Mouse (Mus musculus): ENCODE measurements around the gene Rprml. TPM values are rescaled to one million over a fixed set of nuclear protein-coding genes. Genes with fewer than 3 reads are reported as not detected.

Gene Rprml
- polyA plus RNA-seq, 1 experiment = 129 TPM

DNA sequence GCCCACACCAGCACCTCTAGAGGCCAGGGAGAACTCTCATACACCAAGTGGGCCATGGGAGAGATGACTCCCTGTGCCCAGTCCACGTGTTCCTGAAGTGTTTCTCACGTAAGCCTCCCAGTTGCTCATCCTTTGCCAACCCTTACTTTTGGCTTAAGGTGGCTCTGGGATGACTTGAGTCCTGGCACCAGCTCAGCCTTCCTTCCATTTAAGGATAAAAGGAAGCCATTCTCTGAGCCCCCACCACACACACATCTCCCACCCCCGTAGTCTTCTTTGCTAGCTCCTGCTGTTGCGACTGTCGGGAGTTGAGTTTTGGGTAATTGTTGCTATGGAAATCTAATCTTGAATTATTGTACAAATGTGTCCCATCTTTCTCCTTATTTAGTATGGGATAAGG is 13.2 kb downstream of the Rprml start:
- peak; percentile 87 to 91 for DNase-seq (ENCODE audit: extremely low spot score in 1 of 2, low spot score in 1 of 2)

- DNase-seq (ENCODE audit: extremely low spot score in 1 of 2, low spot score in 1 of 2) = no peak
Observed at GRCm38 (mm10) chr11:103663119-103663518, 13.7 kb downstream of the Rprml start.

GRCm38 (mm10) chr11:103665695-103666094 is 16.3 kb downstream of the Rprml start:
- no peak for DNase-seq (ENCODE audit: extremely low spot score in 1 of 2, low spot score in 1 of 2)

DNA sequence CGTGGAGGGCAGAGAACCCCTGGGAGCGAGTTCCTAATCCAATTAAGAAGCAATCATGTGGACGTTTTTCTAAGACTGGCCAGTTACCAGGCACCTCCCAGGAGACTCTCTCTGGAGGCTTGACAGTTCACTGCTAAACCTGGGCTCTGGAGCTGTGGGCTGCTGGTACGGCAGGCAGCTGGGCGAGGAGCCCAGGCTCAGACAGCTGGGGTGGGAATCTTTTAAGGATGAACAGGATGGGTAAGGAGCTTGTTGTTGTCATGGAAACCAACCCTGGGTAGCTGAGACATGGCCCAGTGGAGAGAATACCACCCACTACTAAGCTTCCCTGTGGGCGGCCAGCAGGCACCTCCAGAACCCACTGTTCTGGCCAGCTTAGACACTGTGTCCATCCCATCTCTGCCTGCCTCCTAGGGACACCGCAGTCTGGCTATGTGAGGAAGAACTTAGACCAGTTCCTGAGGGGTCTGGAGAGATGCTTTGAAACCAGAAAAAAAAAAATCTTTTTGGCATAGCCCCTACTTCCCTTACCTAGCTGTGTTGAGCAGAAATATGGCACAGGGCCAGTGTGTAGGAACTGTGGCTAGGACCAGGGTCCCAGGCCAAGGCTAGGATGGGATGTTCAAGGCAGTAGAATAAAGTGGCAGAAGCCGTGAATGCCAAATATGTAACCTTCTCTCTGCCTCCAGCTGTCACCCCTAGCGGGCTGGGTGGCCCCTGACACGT is 17.0 kb downstream of the Rprml start:
- peak; percentile 92 to 94 for DNase-seq (ENCODE audit: extremely low spot score in 1 of 2, low spot score in 1 of 2)

DNA sequence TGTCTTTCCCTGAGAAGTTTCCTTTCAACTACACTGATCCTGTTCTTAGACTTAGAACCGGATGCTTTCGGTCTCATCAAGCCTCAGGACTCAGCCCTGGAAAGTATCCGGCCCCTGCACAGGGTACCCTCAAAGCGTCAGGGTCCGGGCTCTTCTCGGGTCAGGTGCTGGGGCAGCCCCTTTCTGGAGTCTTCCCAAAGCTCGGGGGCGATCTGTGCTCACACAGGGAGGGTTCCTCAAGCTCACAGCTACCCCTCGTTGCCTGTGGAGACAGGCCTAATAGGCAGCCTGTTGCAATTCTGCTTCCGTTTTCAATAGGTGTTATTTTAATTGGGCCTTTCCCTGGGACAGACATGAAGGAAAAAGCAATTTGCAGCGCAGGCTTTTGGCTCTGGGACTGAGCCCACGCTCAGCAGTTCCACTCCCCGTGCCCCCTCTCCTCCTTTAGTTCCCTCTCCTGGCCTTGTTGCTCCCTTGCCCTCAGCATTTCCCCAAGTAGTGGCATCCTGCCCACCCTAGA is 17.6 kb downstream of the Rprml start:
- DNase-seq (ENCODE audit: extremely low spot score in 1 of 2, low spot score in 1 of 2) = no peak

GRCm38 (mm10) chr11:103675556-103675955 is 26.2 kb downstream of the Rprml start:
- peak; percentile 67 to 95 for DNase-seq (ENCODE audit: extremely low spot score in 1 of 2, low spot score in 1 of 2)

DNA sequence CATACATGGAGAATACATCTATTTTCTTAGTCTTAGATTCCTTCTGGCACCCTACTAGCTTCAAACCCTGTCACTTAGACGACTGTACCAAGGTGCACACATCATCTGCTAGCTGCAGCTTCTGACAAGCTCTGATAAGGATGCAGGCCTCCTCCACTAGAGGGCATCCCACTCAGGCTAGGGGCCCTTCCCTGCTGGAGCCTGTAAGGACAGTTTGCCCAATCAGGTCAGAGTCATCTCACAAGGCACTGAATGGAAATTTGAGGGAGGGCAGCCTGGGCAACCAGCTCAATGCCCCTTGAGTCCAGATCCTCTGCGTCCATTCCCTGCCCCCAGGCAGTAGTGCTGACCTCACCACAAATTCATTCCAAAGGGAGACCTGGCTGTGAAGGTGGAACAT is 27.7 kb downstream of the Rprml start:
- DNase-seq (ENCODE audit: extremely low spot score in 1 of 2, low spot score in 1 of 2) = peak in 1 of 2 experiments; percentile 72

GRCm38 (mm10) chr11:103683667-103684334 is 34.4 kb downstream of the Rprml start:
- no peak for DNase-seq (ENCODE audit: extremely low spot score in 1 of 2, low spot score in 1 of 2)

GRCm38 (mm10) chr11:103685261-103685736 is 35.9 kb downstream of the Rprml start:
- DNase-seq (ENCODE audit: extremely low spot score in 1 of 2, low spot score in 1 of 2) = peak in 1 of 2 experiments; percentile 66

DNA sequence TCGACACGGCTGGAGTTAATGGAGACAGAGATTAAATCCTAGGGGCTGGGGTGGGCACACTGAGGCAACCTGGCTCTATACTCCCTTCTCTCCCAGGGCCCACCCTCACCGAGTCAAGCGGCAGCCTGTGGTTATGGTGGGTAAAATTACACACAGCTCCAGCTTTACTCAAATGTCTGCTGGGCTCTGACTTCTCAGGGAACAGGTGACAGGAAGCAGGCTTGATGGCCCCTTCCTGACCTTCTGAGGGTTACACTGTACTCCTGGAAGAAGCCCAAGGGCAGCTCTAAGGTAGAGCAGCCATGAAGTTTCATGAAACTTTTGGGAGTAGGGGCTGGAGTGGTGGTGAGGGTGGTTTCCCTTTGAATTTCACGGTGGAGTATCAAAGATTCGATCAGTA is 37.3 kb downstream of the Rprml start:
- no peak for DNase-seq (ENCODE audit: extremely low spot score in 1 of 2, low spot score in 1 of 2)

DNA sequence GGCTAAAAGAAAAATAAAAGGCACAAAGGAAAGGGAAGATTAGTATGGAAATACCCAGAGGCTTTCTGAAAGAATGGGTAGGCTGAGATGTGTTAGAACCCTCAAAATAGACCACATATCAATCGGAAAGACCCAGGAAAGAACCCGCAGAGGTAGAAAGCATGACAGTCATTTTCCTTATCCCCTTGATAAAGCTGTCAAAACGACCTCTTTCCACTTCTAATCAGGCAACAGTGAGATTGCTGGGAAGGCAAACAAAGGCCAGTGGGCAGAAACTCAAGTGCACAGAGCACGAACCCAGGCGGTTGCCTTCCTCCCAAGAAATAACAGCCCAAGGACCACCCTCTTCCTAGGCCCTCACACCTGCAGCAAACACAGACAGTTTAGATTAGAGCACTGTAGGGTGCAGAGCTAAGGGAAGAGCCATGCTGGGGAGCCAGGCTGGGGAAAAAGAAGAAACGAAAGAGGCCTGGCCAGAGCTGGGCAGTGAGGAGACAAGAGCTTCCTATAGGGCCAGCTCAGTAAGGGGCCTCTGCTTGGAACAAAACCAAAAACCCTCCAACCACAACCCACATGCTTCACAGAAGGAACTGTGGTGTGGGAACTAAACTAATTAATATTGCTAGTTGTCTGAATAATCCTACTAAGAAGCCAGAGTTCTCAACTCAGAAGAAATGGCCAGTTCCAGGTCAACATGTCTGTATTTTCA is 39.1 kb downstream of the Rprml start:
- DNase-seq (ENCODE audit: extremely low spot score in 1 of 2, low spot score in 1 of 2) = no peak

- DNase-seq (ENCODE audit: extremely low spot score in 1 of 2, low spot score in 1 of 2) = no peak
Observed at GRCm38 (mm10) chr11:103688980-103689378, 39.6 kb downstream of the Rprml start.

DNA sequence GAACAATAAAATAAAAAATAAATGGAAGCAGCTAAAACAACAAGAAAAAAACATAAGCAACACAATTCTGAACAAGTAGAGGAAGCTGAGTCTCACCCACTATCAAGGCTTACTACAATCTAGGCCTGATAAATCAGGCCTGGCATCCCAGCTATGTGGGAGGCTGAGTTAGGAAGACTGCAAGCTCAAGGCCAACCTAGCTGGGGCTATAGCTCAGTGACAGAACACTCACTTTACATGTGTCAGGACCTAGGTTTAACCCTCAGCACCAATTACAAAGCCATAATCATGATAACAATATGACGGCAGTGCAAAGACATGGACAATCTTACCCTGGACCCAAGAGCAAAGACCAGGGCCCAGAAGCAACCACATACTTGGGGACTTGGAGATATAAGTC is 41.7 kb downstream of the Rprml start:
- no peak for DNase-seq (ENCODE audit: extremely low spot score in 1 of 2, low spot score in 1 of 2)

- no peak for DNase-seq (ENCODE audit: extremely low spot score in 1 of 2, low spot score in 1 of 2)
Observed at GRCm38 (mm10) chr11:103693241-103693640, 43.9 kb downstream of the Rprml start.

- DNase-seq (ENCODE audit: extremely low spot score in 1 of 2, low spot score in 1 of 2) = no peak
Observed at GRCm38 (mm10) chr11:103696851-103697564, 47.6 kb downstream of the Rprml start.

GRCm38 (mm10) chr11:103697565-103698176 is 48.3 kb downstream of the Rprml start, which contains the start of gene Gosr2:
TSS of gene Gosr2 (minus strand) at chr11:103697898.
- peak; percentile 78 to 87 for DNase-seq (ENCODE audit: extremely low spot score in 1 of 2, low spot score in 1 of 2)

GRCm38 (mm10) chr11:103698226-103698625 is 48.9 kb downstream of the Rprml start:
- no peak for DNase-seq (ENCODE audit: extremely low spot score in 1 of 2, low spot score in 1 of 2)
